Mouse (Mus musculus) frontal cortex, postnatal 14 days (tissue): ENCODE measurements at regions not wholly inside any gene's neighbourhood (a gene's known extent, or its start where the extent isn't known, plus 50 kb on each side); places are given as distances from the start of the nearest gene placed in this dataset.

Source experiments
- DNase-seq, 2 experiments: peaks; one replicate each; pipeline ENCODE4 v3.0.0; 2022; ENCODE audit warnings: low spot score in 2 of 2

- no peak for DNase-seq
Observed at GRCm38 (mm10) chr5:41994307-41994706, 73.5 kb upstream of the Gm16223 start.

DNA sequence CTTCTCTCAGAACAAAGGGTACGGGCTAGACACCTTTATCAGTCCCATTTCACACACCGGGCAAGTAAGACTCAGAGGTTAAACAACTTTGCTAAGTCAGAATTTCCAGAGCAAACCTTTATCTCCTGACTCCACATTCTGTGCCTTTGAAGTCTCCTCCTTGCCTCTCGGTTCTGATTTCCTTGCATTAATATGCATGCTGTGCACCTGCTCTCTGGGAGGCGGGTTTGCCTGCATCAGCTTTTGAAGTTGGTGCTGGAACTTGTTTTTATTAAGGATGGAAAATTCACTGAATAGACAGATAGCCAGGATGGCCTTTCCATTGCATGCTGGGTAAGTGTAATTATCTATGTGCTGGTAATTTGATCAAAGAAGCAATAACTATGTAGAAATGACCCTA lies 84.2 kb upstream of the Gm16223 start:
- no peak for DNase-seq

DNA sequence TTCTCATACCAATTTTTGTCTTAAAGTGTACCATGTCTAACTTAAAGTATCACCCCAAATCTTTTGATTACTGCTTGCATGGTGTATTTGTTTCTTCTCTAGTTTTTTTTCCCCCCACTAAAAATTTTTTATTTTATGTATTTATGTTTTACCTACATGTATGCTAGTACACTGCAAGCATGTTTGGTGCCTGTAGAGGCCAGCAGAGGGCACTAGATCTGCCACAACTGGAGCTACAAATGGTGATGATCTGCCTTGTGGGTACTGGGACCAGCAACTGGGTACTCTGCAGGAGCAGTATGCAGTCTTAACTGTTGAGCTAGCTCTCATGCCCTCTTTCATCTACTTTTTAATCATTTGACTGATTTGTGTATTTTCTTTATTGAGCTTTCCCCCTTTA lies 92.2 kb upstream of the Gm16223 start:
- DNase-seq, result no peak

DNA sequence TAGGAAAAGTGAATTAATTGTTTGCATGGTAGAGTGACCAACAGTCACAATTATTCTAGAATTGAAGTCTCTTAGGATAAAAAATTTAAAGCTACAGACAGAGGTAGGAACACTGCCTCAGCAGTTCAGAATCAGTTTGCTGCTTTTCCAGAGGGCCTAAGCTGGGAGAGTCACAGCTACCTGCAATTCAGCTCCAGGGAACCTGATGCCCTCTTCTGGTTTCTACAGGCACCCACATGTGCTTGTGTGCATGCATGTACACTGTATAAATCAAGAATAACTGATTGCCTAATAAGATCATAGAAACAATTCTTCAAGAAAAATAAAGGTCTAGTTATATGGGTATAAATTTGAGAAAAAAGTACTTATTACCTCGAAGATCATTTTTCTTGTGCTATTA lies 96.6 kb upstream of the Gm16223 start:
- DNase-seq, result no peak

DNA sequence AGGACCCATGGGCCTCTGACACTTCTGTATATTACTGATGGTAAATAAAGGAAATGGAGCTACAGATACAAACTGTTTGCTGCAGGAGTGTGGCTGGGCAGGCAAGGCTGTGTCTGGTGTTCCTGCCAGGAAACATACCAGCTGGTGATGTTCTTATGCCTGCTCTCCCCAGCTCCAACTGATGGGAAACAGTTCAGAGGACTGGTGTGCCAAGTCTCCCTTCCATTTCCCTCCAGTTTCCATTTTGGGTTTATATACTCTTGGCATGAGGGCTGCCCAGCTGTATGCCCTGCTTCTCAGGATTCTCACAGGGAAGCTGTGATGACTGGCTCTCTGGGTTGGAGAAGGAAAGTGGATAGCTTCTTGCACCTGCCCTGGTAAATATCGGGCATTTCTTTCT lies 100.8 kb upstream of the Gm16223 start:
- DNase-seq, result no peak

DNA sequence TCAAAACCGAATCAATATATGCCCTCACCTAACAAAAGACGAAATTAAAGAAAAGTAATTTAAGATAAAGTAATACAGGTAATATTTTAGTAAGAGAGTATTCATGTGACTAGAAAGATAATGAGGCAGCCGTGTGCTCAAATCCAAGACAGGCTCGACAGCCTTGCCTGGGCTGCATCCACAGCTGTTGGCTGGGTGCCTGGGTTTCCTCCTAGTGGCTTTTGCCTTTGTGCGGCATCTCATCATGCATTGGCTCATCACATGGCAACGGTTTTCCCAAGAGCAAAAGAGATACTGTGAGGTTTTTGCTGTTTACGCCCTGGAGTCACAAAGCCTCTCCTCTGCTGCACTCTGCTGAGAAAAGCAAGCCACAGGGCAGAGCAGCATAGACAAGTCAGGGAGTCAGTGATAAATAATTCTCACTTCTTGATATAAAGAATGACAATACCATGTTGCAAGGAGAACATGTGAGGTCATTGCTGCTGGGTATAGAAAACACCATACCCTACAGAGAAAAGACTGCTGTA lies 103.1 kb upstream of the Bod1l start:
- peak; percentile 12 to 30 for DNase-seq

DNA sequence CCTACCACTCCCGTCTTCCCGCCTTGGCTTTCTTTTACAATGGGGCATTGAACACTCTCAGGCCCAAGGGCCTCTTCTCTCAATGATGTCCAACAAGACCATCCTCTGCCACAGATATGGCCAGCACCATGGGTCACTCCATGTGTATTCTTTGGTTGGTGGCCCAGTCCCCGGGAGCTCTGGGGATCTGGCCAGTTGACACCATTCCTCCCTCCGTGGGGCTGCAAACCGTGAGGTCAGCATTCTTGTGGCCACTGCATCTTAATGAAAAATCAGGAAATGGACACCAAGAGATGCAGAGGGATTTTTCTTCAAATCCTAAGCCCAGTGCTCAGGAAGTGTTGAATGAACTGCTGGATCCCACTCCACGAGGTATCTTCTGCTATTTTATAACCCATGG lies 99.3 kb upstream of the Bod1l start:
- no peak for DNase-seq

- DNase-seq, result peak in 1 of 2 experiments; percentile 10
Observed at GRCm38 (mm10) chr5:41942131-41942530, 98.0 kb upstream of the Bod1l start.

GRCm38 (mm10) chr5:41941216-41941615 lies 97.1 kb upstream of the Bod1l start:
- no peak for DNase-seq

GRCm38 (mm10) chr5:41939736-41940135 lies 95.6 kb upstream of the Bod1l start:
- DNase-seq, result no peak

- DNase-seq, result no peak
Observed at GRCm38 (mm10) chr5:41910053-41910452, 65.9 kb upstream of the Bod1l start.

- DNase-seq, result no peak
Observed at GRCm38 (mm10) chr5:41907749-41908148, 63.6 kb upstream of the Bod1l start.

GRCm38 (mm10) chr5:41904512-41904911 lies 60.4 kb upstream of the Bod1l start:
- DNase-seq, result no peak

DNA sequence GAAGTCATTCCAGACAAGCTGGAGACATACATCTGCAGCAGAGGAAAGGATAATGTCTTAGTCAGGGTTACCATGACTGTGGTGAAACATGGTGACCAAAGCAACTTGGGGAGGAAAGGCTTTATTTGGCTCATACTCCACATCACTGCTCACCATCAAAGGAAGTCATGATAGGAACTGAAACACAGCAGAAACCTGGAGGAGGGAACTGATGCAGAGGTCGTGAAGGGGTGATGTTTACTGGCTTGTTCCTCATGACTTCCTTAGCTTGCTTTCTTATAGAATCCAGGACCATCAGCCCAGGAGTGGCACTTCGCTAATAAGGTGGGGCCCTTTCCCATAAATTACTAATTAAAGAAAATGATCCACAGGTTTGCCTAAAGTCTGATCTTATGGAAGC lies 55.1 kb upstream of the Bod1l start:
- no peak for DNase-seq

GRCm38 (mm10) chr5:41898748-41899147 lies 54.6 kb upstream of the Bod1l start:
- DNase-seq, result no peak
